Mouse (Mus musculus) bone marrow macrophage, adult 2 months (primary cell): ENCODE results near the gene Capns1. TPM values are rescaled to one million over a fixed set of nuclear protein-coding genes. Genes with fewer than 3 reads are reported as not detected.
"Not testable (repeated sequence)": the region's sequence is repeated elsewhere in the genome, so short reads cannot be mapped to it uniquely, and the experiment has no call there.

Experiments
- H3K27ac ChIP-seq: 2 replicates; pipeline ENCODE4 v1.5.1; 2012; ENCODE audit warnings: low read depth, low read length; ENCODE audit not compliant: insufficient read depth
- H3K4me1 ChIP-seq: 2 replicates; pipeline ENCODE4 v1.6.1; 2012; ENCODE audit warnings: low read length; ENCODE audit not compliant: control insufficient read depth, insufficient read depth
- H3K4me3 ChIP-seq: 2 replicates; pipeline ENCODE4 v1.5.1; 2012; ENCODE audit warnings: mild to moderate bottlenecking, low read length, moderate library complexity; ENCODE audit not compliant: insufficient read depth
- CTCF ChIP-seq: IDR thresholded peaks from 2 replicates; pipeline ENCODE4 v1.5.1; 2012; ENCODE audit warnings: low read depth, mild to moderate bottlenecking, low read length, moderate library complexity
- POLR2A ChIP-seq: IDR thresholded peaks from 2 replicates; pipeline ENCODE4 v1.6.1; 2012; ENCODE audit warnings: mild to moderate bottlenecking, low read depth, low read length, borderline replicate concordance
- polyA plus RNA-seq: library from polyadenylated mRNA; stranded (reverse); fragments of >200 nt; gene quantifications from 2 replicates; pipeline ENCODE4 v1.2.4, GENCODE M21; 2012; ENCODE audit not compliant: missing spikeins, insufficient read depth, insufficient read length

The Capns1 gene
- polyA plus RNA-seq, 1 experiment, result 572 TPM

DNA sequence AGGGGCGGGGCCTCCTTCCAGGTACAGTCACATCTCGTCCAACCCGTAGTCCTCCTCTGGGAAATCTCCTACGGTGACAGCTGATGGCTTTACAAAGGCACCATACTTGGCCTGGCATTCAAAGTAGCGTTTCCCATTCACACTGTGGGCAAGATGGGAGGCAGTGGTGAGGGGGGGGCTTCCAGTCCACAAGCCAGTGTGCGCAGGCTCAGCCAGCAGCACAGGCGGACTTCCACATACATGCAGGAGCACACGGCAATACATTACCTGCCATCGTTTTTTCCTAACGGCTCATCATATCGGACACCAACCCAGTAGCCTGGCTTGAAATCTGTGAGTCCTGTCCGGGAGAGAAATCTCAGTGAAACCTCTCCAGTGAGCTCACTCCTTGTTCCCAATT lies 25.6 kb upstream of the Capns1 start:
- no peak overlapping the region for H3K27ac ChIP-seq
- TF ChIP-seq CTCF (no peak), POLR2A (no peak)
- H3K4me1 ChIP-seq, result peaks cover 7% of the 10 kb centered on the region
- H3K4me3 ChIP-seq, result no peak overlapping the region

DNA sequence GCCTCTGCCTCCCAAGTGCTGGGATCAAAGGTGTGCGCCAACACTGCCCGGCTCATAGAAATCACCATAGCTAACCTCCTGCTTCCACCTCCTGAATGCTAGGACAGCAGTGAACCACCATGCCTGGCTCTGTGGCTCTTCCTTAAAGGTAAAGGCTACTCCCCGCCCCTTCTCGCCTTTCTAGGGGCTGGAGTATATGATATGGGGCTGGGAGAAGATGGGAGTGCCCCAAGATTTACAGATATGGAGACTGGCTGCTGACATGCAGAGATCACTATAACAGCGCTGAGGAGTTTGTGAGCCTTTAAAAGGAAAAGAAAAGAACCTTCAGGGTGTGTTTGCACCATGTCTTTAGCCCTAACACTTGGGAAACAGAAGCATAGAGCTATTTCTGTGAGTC lies 23.6 kb upstream of the Capns1 start:
- TF ChIP-seq POLR2A, result no peak
- no peak for TF ChIP-seq CTCF
- Histone ChIP-seq H3K4me3 (no peak overlapping the region), H3K27ac (no peak overlapping the region), H3K4me1 (peaks cover 12% of the 10 kb centered on the region)

DNA sequence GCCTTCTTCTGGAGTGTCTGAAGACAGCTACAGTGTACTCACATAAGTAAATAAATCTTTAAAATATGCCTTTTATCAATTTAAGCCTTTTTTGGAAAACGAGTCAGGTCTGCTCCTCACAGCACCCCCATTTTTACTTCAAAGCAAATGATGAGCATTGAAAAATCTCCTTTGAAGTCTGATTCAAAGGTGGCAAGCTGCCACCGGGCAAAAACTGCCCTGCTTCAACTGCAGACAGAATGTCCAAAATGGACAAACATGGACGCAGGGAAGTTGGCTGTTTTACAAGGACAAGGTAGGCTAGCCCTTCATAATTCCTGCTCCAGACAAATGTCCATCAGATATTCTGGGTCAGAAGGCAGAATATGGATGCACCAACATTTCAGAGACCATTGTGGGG lies 22.8 kb upstream of the Capns1 start:
- Histone ChIP-seq H3K4me1 (peaks cover 13% of the 10 kb centered on the region), H3K27ac (no peak overlapping the region), H3K4me3 (no peak overlapping the region)
- no peak for TF ChIP-seq CTCF
- TF ChIP-seq POLR2A, result no peak

DNA sequence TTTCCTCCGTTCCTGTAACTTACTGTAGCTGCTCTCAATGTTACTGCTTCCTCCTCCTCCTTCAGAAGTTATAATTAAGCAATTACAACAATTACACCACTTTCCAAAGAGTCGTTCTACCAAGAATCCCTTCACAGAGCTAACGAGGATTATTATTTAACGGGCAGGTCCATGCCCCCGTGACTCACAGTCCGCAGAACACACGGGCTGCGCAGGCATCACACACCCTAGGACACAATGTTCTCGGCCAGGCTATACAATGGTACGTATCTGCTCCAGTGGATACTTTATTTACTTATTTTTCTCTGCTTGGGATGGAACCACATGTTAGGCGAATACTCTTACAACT lies 21.4 kb upstream of the Capns1 start:
- TF ChIP-seq CTCF (no peak), POLR2A (no peak)
- H3K4me3 ChIP-seq, result peak overlapping the region; percentile 36; the same call in 1 of the 2 replicates
- no peak overlapping the region for H3K27ac ChIP-seq
- peaks cover 13% of the 10 kb centered on the region for H3K4me1 ChIP-seq

DNA sequence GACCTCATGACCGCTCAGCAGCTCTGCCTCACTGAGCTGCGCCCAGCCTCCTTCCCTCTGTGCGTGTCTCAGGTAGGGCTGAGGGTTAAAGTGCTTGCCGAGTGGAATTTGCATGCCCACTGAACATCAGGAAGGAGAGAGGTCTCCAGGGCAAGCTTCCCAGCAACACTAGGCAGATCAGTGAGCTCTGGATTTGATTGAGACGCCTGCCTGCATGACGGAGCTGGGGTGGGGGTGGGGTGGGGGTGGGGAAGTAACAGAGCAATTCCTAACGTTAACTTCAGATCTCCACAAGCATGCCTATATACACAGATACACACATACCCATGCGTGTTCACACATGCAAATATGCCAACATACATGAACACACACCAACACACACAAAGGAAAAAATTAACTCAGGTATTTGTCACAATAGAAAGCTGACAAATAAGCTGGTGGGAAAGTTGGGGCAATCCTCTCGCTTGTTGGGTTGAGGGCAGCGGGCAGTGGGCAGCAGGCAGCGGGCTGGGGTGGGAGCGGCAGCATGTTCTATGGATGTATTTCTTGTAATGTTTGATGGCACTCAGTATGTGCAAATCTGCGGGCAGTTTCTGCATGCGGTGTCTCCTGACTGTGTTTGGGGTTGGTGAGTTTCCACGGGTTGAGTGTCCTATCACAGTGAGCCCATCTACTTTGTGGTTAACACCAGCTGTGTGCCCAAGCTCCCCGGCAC lies 20.8 kb upstream of the Capns1 start:
- TF ChIP-seq CTCF (no peak), POLR2A (no peak)
- peak overlapping the region; percentile 36 for H3K4me3 ChIP-seq
- peaks cover 13% of the 10 kb centered on the region for H3K4me1 ChIP-seq
- no peak overlapping the region for H3K27ac ChIP-seq

DNA sequence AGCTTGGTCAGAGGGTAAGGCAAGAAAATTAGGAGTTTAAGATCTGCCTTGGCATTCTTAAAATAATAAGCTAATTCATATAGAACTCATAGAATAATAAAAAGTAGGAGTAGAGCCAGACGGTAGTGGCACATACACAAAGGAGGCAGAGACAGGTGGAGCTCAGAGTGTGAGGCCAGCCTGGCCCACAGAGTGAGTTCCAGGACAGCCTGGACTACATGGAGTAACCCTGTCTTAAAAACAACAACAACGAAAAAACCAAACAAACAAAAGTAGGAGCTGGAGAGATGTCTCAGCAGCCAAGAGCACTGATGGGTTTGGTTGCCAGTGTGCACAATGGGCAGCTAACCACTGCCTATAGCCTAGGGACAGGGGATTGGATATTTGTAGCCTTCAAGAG lies 18.7 kb upstream of the Capns1 start:
- no peak overlapping the region for H3K4me3 ChIP-seq
- peaks cover 13% of the 10 kb centered on the region for H3K4me1 ChIP-seq
- TF ChIP-seq POLR2A (no peak), CTCF (no peak)
- no peak overlapping the region for H3K27ac ChIP-seq

DNA sequence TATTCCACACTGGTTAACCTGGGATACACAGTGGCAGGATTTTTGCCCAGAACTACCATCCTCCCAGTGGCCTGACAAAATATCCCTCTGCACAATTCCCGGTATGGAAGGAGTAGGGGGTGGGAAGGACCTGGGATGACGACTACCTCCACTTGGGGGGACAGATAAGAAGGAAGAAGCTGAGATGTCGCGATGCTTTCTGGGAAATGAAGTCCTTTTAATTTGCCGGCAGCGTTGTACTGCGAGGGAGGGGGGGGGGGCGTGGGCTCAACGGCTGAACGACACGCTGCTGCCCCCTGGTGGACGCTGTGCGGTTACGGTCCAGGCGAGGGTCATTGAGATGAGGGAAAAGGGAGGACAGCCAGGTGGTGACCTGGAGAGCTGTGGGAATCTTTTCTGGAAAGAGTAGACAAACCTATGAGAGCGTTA lies 18.1 kb upstream of the Capns1 start:
- Histone ChIP-seq H3K4me3 (peak overlapping the region; percentile 14; the same call in 1 of the 2 replicates), H3K4me1 (peaks cover 13% of the 10 kb centered on the region), H3K27ac (no peak overlapping the region)
- TF ChIP-seq POLR2A (no peak), CTCF (peak; percentile 78)

DNA sequence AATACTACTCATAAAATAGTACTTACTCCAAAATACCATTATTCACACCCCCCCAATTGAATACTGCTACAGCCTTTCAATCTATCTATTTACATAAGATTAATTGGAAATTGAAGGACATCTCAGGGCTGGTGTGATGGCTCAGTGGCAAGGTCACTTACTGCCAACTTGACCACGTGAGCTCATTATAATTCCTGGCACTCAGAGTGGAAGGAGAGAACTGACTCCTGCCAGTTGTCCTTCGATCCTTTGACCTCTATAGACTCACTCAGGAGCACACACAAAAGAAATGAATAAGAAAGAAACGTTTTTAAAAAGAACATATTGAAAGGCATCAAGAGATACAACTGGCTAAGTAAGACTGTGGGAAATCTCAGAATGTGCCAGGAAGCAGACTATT lies 17.3 kb upstream of the Capns1 start:
- H3K27ac ChIP-seq, result no peak overlapping the region
- TF ChIP-seq POLR2A (no peak), CTCF (no peak)
- H3K4me3 ChIP-seq, result no peak overlapping the region
- peaks cover 13% of the 10 kb centered on the region for H3K4me1 ChIP-seq

DNA sequence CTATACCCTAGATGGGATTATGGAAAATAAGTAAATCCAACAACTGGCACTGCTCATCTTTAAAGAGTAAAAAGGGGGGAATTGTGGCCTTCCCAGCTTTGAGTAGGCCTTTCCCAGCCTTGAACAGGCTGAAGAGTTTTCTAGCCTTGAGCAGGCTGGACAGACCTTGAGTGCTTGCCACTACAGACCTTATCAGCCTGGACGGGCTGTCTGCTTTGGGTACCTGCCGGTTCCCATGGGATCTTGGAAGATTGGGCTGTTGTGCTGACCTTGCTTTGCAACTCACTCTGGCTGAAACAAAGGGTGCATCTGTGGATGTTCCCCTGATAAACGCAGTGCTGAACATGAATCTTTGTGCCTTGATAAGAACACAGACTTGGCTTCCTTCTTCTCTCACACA lies 15.3 kb upstream of the Capns1 start:
- no peak for TF ChIP-seq CTCF
- no peak for TF ChIP-seq POLR2A

DNA sequence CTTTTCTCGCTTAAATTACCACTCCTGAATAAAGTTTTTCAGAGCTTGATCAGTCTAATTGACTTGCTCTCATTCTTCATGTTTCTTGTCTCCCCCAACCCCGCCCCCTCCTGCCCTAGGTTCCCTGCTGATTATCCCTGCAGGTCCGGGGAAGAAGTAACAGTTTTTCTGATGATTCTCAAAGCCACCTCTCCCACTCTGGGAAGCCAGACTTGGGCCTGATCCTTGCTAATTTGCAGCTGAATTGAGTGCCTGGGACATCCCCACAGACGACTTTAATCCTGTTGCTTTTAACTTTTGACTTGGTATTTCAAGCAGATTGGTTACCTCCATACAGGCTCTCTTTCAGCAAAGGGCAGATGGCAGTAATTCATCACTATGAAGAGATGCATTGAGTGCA lies 12.4 kb upstream of the Capns1 start:
- Histone ChIP-seq H3K27ac (no peak overlapping the region), H3K4me1 (no peaks in the 10 kb centered on the region), H3K4me3 (no peak overlapping the region)
- TF ChIP-seq POLR2A, result no peak
- no peak for TF ChIP-seq CTCF

More for the DNA sequence above, 15.3 kb upstream of the Capns1 start:
- Histone ChIP-seq H3K4me3 (no peak overlapping the region), H3K4me1 (peaks cover 3% of the 10 kb centered on the region), H3K27ac (no peak overlapping the region)

DNA sequence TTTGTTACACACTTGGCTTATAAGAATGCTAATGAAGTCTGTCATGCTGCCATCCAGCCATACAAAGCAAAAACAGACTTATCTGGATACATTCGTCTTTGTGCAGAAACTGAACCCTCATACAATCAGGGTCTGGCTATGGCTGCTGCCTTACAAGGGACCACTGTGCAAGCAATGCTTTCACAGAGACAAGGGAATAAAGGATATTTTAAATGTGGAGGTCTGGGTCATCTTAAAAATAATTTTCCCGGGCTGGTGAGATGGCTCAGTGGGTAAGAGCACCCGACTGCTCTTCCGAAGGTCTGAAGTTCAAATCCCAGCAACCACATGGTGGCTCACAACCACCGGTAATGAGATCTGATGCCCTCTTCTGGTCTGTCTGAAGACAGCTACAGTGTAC lies 7.8 kb upstream of the Capns1 start:
- not testable (repeated sequence) for H3K4me3 ChIP-seq, H3K4me1 ChIP-seq, H3K27ac ChIP-seq
